Mouse (Mus musculus): ENCODE data around the gene Nipbl.

DNA sequence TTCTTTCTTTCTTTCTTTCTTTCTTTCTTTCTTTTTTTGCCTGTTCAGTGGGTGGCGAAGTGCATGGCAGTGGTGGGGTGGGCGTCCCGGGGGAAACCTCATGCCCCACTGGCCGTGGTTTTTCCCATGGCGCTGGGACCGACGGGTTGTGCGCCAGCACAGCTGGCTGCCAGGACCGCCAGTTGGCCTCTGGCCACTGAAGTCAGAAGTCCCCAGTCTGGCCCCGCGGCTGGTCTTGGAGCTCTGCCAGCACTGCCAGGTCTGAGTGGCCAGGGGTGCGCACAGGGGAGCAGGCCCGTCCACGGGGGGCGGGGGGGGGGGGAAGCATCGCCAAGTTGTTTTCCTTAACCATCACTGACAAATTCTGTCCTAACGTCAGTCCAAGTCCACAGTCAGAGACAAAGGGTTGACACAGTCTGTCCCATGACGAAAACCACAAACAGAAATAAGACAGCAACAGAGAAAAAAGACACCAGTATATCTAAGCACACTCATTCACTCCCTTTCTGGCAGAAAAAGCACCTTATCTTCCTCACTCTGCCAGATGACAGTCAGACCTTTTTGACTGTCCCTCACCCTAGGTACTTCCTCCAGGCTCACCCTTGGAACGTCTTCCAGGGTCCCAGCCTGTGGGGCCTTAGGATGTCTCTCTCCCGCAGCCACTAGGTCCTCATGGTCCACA, 164.2 kb downstream of the Nipbl start:
- TF ChIP-seq CTCF (IDR thresholded peaks at IDR 0.05; ENCODE audit: insufficient read depth, low read length) (no peak), POLR2A (IDR thresholded peaks at IDR 0.05; ENCODE audit: borderline replicate concordance, extremely low read depth, low read depth, low read length) (no peak)

Measured in lung, adult 2 months (tissue).